Mouse (Mus musculus) G1E (cell line): ENCODE measurements at regions not wholly inside any gene's neighbourhood (a gene's known extent, or its start where the extent isn't known, plus 50 kb on each side); places are given as distances from the start of the nearest gene placed in this dataset.

Source experiments
- CTCF ChIP-seq: IDR thresholded peaks from 2 replicates; pipeline ENCODE4 v1.5.1; 2012; ENCODE audit warnings: low read depth, low read length, inconsistent platforms, mixed read lengths
- GATA2 ChIP-seq: IDR thresholded peaks from 2 replicates; pipeline ENCODE4 v1.6.1; 2012; ENCODE audit warnings: low read depth, low read length, inconsistent platforms, borderline replicate concordance

DNA sequence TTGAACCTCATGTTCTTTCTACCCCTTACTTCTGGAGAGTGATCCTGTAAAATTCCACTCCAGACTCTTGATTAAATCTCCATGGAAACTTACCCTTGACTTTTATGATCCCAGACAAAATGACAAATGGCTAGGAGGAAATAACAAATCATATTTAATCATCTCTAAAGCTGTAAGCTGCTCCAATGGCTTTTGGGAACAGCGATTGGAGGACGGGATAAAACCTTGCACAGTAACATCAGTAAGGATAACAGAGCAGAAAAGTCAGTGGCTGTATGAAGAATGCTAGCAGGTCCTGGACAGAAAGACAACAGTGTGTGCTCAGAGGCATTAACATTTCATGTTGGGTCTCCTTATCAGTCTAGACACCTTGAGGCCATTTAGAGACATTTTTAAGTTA lies 59.8 kb upstream of the A1bg start:
- TF ChIP-seq CTCF (no peak), GATA2 (no peak)
